Mouse (Mus musculus) spleen, adult 2 months (tissue): ENCODE results near the gene 5830473C10Rik. TPM values are rescaled to one million over a fixed set of nuclear protein-coding genes. Genes with fewer than 3 reads are reported as not detected.

Source experiments
- DNase-seq, 2 experiments: peaks; one replicate each; pipeline versions ENCODE4 v3.0.0 to v3.0.0-alpha.2; 2012 to 2021; ENCODE audit warnings: low spot score in 2 of 2, low read depth in 1 of 2
- H3K27ac ChIP-seq: fragments of 200-500 bp; 2 replicates; pipeline ENCODE4 v1.5.1; 2012; ENCODE audit warnings: low read length, inconsistent platforms; ENCODE audit not compliant: insufficient read depth
- H3K27me3 ChIP-seq: fragments of 200-500 bp; 2 replicates; pipeline ENCODE4 v1.6.1; 2012; ENCODE audit warnings: mild to moderate bottlenecking, moderate library complexity, low read length, inconsistent platforms; ENCODE audit not compliant: control insufficient read depth, insufficient read depth
- H3K36me3 ChIP-seq: fragments of 200-500 bp; 2 replicates; pipeline ENCODE4 v1.6.1; 2012; ENCODE audit warnings: mild to moderate bottlenecking, low read length, inconsistent platforms; ENCODE audit not compliant: control insufficient read depth, insufficient read depth
- H3K4me1 ChIP-seq: fragments of 200-500 bp; 2 replicates; pipeline ENCODE4 v1.6.1; 2011; ENCODE audit warnings: inconsistent platforms; ENCODE audit not compliant: control insufficient read depth, insufficient read depth, insufficient read length
- H3K4me3 ChIP-seq: fragments of 200-500 bp; 2 replicates; pipeline ENCODE4 v1.5.1; 2011; ENCODE audit warnings: mild to moderate bottlenecking, inconsistent platforms; ENCODE audit not compliant: insufficient read depth, insufficient read length; ENCODE audit errors: extremely low read depth
- CTCF ChIP-seq: fragments of 200-500 bp; IDR thresholded peaks from 2 replicates; pipeline ENCODE4 v1.5.1; 2011; ENCODE audit warnings: mild to moderate bottlenecking, inconsistent platforms; ENCODE audit not compliant: insufficient read depth, insufficient read length, insufficient replicate concordance; ENCODE audit errors: extremely low read depth
- POLR2A ChIP-seq: fragments of 200-500 bp; IDR thresholded peaks from 2 replicates; pipeline ENCODE4 v1.6.1; 2011; ENCODE audit warnings: low read depth, low read length, inconsistent platforms
- WGBS: fragments of 180-500 bp; shearing (Covaris S2); methylation state at CpG from one replicate; pipeline ENCODE4 v1.1.7; 2018; 5-methylcytosine and 5-hydroxymethylcytosine counted together
- polyA plus RNA-seq: library from polyadenylated mRNA; depleted of rRNA; stranded (reverse); fragments of >200 nt; gene quantifications from 2 replicates; pipeline ENCODE4 v1.2.3, GENCODE M21; 2012

The 5830473C10Rik gene
- polyA plus RNA-seq, 1 experiment: not detected

- H3K27ac ChIP-seq: no peak overlapping the region
- WGBS: 88% methylated on average over 4 of the region's 4 CpGs
- H3K4me3 ChIP-seq: no peak overlapping the region
- no peaks in the 10 kb centered on the region for H3K4me1 ChIP-seq
- TF ChIP-seq POLR2A (no peak), CTCF (no peak)
- no peaks in the 10 kb centered on the region for H3K36me3 ChIP-seq
- H3K27me3 ChIP-seq: no peaks in the 10 kb centered on the region
- DNase-seq: no peak
Measured at GRCm38 (mm10) chr5:90562880-90563279, 2.0 kb downstream of the 5830473C10Rik start.

GRCm38 (mm10) chr5:90564161-90564560 lies 3.3 kb downstream of the 5830473C10Rik start:
- no peak for TF ChIP-seq POLR2A
- no peak for TF ChIP-seq CTCF
- DNase-seq: no peak
- no peaks in the 10 kb centered on the region for H3K4me1 ChIP-seq
- H3K27me3 ChIP-seq: no peaks in the 10 kb centered on the region
- no peak overlapping the region for H3K4me3 ChIP-seq
- 86% methylated on average over 4 of the region's 4 CpGs for WGBS
- H3K27ac ChIP-seq: no peak overlapping the region
- no peaks in the 10 kb centered on the region for H3K36me3 ChIP-seq

- no peak for TF ChIP-seq CTCF
- no peak for TF ChIP-seq POLR2A
- H3K36me3 ChIP-seq: no peaks in the 10 kb centered on the region
- H3K27me3 ChIP-seq: no peaks in the 10 kb centered on the region
- DNase-seq: no peak
- H3K4me3 ChIP-seq: no peak overlapping the region
- no peak overlapping the region for H3K27ac ChIP-seq
- WGBS: 82% methylated on average over 6 of the region's 6 CpGs
- H3K4me1 ChIP-seq: no peaks in the 10 kb centered on the region
Measured at GRCm38 (mm10) chr5:90565205-90565604, 4.3 kb downstream of the 5830473C10Rik start.

GRCm38 (mm10) chr5:90567788-90568187 lies 6.9 kb downstream of the 5830473C10Rik start:
- no peaks in the 10 kb centered on the region for H3K36me3 ChIP-seq
- H3K4me1 ChIP-seq: no peaks in the 10 kb centered on the region
- 88% methylated on average over 5 of the region's 5 CpGs for WGBS
- no peak for DNase-seq
- TF ChIP-seq CTCF (no peak), POLR2A (no peak)
- H3K27me3 ChIP-seq: no peaks in the 10 kb centered on the region
- H3K27ac ChIP-seq: no peak overlapping the region
- H3K4me3 ChIP-seq: no peak overlapping the region

GRCm38 (mm10) chr5:90568338-90568737 lies 7.4 kb downstream of the 5830473C10Rik start:
- Histone ChIP-seq H3K27me3 (no peaks in the 10 kb centered on the region), H3K4me1 (no peaks in the 10 kb centered on the region), H3K4me3 (no peak overlapping the region), H3K36me3 (no peaks in the 10 kb centered on the region), H3K27ac (no peak overlapping the region)
- no peak for TF ChIP-seq CTCF
- no peak for TF ChIP-seq POLR2A
- DNase-seq: no peak

- TF ChIP-seq CTCF: no peak
- no peaks in the 10 kb centered on the region for H3K27me3 ChIP-seq
- no peaks in the 10 kb centered on the region for H3K4me1 ChIP-seq
- no peak overlapping the region for H3K27ac ChIP-seq
- H3K36me3 ChIP-seq: no peaks in the 10 kb centered on the region
- H3K4me3 ChIP-seq: no peak overlapping the region
- 79% methylated on average over 3 of the region's 3 CpGs for WGBS
- DNase-seq: no peak
Measured at GRCm38 (mm10) chr5:90571216-90571615, 10.3 kb downstream of the 5830473C10Rik start.

GRCm38 (mm10) chr5:90577751-90578150 lies 16.8 kb downstream of the 5830473C10Rik start:
- TF ChIP-seq CTCF (no peak), POLR2A (no peak)
- WGBS: 88% methylated on average over 9 of the region's 9 CpGs
- no peak for DNase-seq
- Histone ChIP-seq H3K27me3 (no peaks in the 10 kb centered on the region), H3K4me1 (no peaks in the 10 kb centered on the region), H3K27ac (no peak overlapping the region), H3K36me3 (no peaks in the 10 kb centered on the region), H3K4me3 (no peak overlapping the region)

- WGBS: 88% methylated on average over 9 of the region's 9 CpGs
Measured at GRCm38 (mm10) chr5:90579556-90579955, 18.6 kb downstream of the 5830473C10Rik start.

More at GRCm38 (mm10) chr5:90579556-90579955, 18.6 kb downstream of the 5830473C10Rik start:
- no peaks in the 10 kb centered on the region for H3K27me3 ChIP-seq
- H3K27ac ChIP-seq: no peak overlapping the region
- TF ChIP-seq POLR2A (no peak), CTCF (no peak)
- no peaks in the 10 kb centered on the region for H3K4me1 ChIP-seq
- DNase-seq: no peak
- H3K36me3 ChIP-seq: no peaks in the 10 kb centered on the region
- H3K4me3 ChIP-seq: no peak overlapping the region
